11 mouse cellular contexts compared by ENCODE assay signal in genomic region chr9:21762135-21762534, GRCm38 (mm10). TPM values are rescaled to one million over a fixed set of nuclear protein-coding genes. Genes with fewer than 3 reads are reported as not detected.
DNase-seq lines count a peak whose midpoint lies in the region; ATAC-seq lines count a peak whose summit lies in the region.
"Had no signal": no experiment of that assay in that cellular context is flagged by ENCODE, and none has a peak within 500 bp of the region (broad histone marks: within the 10 kb centered on the region; RNA-seq: fewer than 3 reads in every experiment).

No protein-coding gene starts in this region.

- H3K4me1 ChIP-seq in liver, embryonic 16.5 days (ENCODE audit: control insufficient read depth, low read depth, low read length): peaks cover 34% of the 10 kb centered on the region
- H3K4me1 ChIP-seq in liver, embryonic 12.5 days: peaks cover 47% of the 10 kb centered on the region
- H3K4me1 ChIP-seq in intestine, embryonic 16.5 days (ENCODE audit: control insufficient read depth, insufficient read depth, low read length): peaks cover 14% of the 10 kb centered on the region

- ATAC-seq in liver, embryonic 16.5 days (ENCODE audit: low read depth): no peak
- no peak for ATAC-seq in liver, embryonic 12.5 days
- peak; percentile 49 for ATAC-seq in intestine, embryonic 16.5 days
- ATAC-seq in cerebellum, adult (ENCODE audit: insufficient number of reproducible peaks, low FRiP score, low TSS enrichment): no peak

- H3K4me2 ChIP-seq in liver, embryonic 16.5 days (ENCODE audit: low read depth, low read length): no peak overlapping the region
- H3K4me2 ChIP-seq in liver, embryonic 12.5 days: no peak overlapping the region
- no peak overlapping the region for H3K4me2 ChIP-seq in intestine, embryonic 16.5 days (ENCODE audit: low read depth, low read length)

- H3K9me3 ChIP-seq in liver, embryonic 16.5 days (replicated peaks; ENCODE audit: control insufficient read depth, low read length): no peaks in the 10 kb centered on the region
- no peaks in the 10 kb centered on the region for H3K9me3 ChIP-seq in liver, embryonic 12.5 days (replicated peaks)
- H3K9me3 ChIP-seq in intestine, embryonic 16.5 days (ENCODE audit: control insufficient read depth, low read length): no peaks in the 10 kb centered on the region
- H3K9me3 ChIP-seq: hindbrain, embryonic 10.5 days had no signal

- H3K36me3 ChIP-seq in liver, embryonic 16.5 days (ENCODE audit: control insufficient read depth, insufficient read depth): peaks cover 2% of the 10 kb centered on the region
- H3K36me3 ChIP-seq in liver, embryonic 12.5 days: peaks cover 15% of the 10 kb centered on the region
- H3K36me3 ChIP-seq in intestine, embryonic 16.5 days (ENCODE audit: control insufficient read depth, insufficient read depth, low read length): no peaks in the 10 kb centered on the region

- no peak overlapping the region for H3K9ac ChIP-seq in liver, embryonic 16.5 days (ENCODE audit: low read depth, low read length)
- no peak overlapping the region for H3K9ac ChIP-seq in liver, embryonic 12.5 days
- no peak overlapping the region for H3K9ac ChIP-seq in intestine, embryonic 16.5 days (ENCODE audit: low read depth, low read length)

- H3K27me3 ChIP-seq in liver, embryonic 16.5 days (ENCODE audit: control insufficient read depth, insufficient read depth, low read depth, low read length): no peaks in the 10 kb centered on the region
- H3K27me3 ChIP-seq in liver, embryonic 12.5 days (replicated peaks): no peaks in the 10 kb centered on the region
- no peaks in the 10 kb centered on the region for H3K27me3 ChIP-seq in intestine, embryonic 16.5 days (replicated peaks; ENCODE audit: control insufficient read depth, insufficient read depth, low read length)

- H3K4me3 ChIP-seq in liver, embryonic 16.5 days (ENCODE audit: low read depth, low read length): no peak overlapping the region
- H3K4me3 ChIP-seq in liver, embryonic 12.5 days: no peak overlapping the region
- H3K4me3 ChIP-seq in intestine, embryonic 16.5 days (ENCODE audit: low read length): no peak overlapping the region
- H3K4me3 ChIP-seq: hindbrain, embryonic 10.5 days had no signal

- H3K27ac ChIP-seq in liver, embryonic 16.5 days (ENCODE audit: low read length): peak overlapping the region; percentile 48; the same call in 1 of the 2 replicates
- H3K27ac ChIP-seq in liver, embryonic 12.5 days: no peak overlapping the region
- H3K27ac ChIP-seq in intestine, embryonic 16.5 days (ENCODE audit: low read length): peak overlapping the region; percentile 34; the same call in 1 of the 2 replicates
- H3K27ac ChIP-seq: hindbrain, embryonic 10.5 days had no signal

- peak; percentile 51 to 74 for DNase-seq in adrenal gland, adult (ENCODE audit: inconsistent age in 2 of 2, low spot score in 1 of 2)
- DNase-seq in adrenal gland, postnatal 25 days: no peak
- peak; percentile 51 for DNase-seq in yolk sac, embryonic 10.5 days (ENCODE audit: low spot score)
- no peak for DNase-seq in embryo, embryonic 11 days
- DNase-seq: cerebellum, postnatal 36 days; right cerebral cortex, adult 18-20 months had no signal

RNA-seq across cellular contexts. Expression of gene Spc24, which starts 2.0 kb away (rescaled TPM):
- 4.7 and 5.6 TPM in 2 replicates for total RNA-seq in adrenal gland, postnatal 25 days (2021)
- polyA plus RNA-seq in liver, embryonic 16.5 days (2015; fragmentation: Nextera tagmentation; extraction: Ambion mirVana): 68.0 and 75.7 TPM in 2 replicates
- polyA plus RNA-seq in liver, embryonic 12.5 days (2016; fragmentation: Nextera tagmentation; extraction: Ambion mirVana): 112 and 114 TPM in 2 replicates
- polyA plus RNA-seq in intestine, embryonic 16.5 days (2015; fragmentation: Nextera tagmentation; extraction: Ambion mirVana): 85.5 and 106 TPM in 2 replicates

RNA-seq across cellular contexts. Expression of gene Kank2, which starts 36.4 kb away (rescaled TPM):
- total RNA-seq in adrenal gland, postnatal 25 days (2021): 37.3 and 46.2 TPM in 2 replicates
- polyA plus RNA-seq in liver, embryonic 16.5 days (2015; fragmentation: Nextera tagmentation; extraction: Ambion mirVana): 3.8 and 5.0 TPM in 2 replicates
- polyA plus RNA-seq in liver, embryonic 12.5 days (2016; fragmentation: Nextera tagmentation; extraction: Ambion mirVana): 5.0 and 5.5 TPM in 2 replicates
- 9.7 and 9.9 TPM in 2 replicates for polyA plus RNA-seq in intestine, embryonic 16.5 days (2015; fragmentation: Nextera tagmentation; extraction: Ambion mirVana)

RNA-seq across cellular contexts. Expression of gene Ldlr, which starts 38.9 kb away (rescaled TPM):
- 126 and 145 TPM in 2 replicates for total RNA-seq in adrenal gland, postnatal 25 days (2021)
- polyA plus RNA-seq in liver, embryonic 16.5 days (2015; fragmentation: Nextera tagmentation; extraction: Ambion mirVana): 23.9 and 29.3 TPM in 2 replicates
- polyA plus RNA-seq in liver, embryonic 12.5 days (2016; fragmentation: Nextera tagmentation; extraction: Ambion mirVana): 31.1 and 32.9 TPM in 2 replicates
- polyA plus RNA-seq in intestine, embryonic 16.5 days (2015; fragmentation: Nextera tagmentation; extraction: Ambion mirVana): 86.7 and 88.2 TPM in 2 replicates

Comparison
In these comparisons a context has a peak if more than half of its experiments do, and no peak if none do; other contexts are left out.
1. DNase-seq: peak in adrenal gland, adult (2 of 2) and yolk sac, embryonic 10.5 days (single experiment); none in adrenal gland, postnatal 25 days (single experiment) and embryo, embryonic 11 days (single experiment).